In the genomic region with DNA sequence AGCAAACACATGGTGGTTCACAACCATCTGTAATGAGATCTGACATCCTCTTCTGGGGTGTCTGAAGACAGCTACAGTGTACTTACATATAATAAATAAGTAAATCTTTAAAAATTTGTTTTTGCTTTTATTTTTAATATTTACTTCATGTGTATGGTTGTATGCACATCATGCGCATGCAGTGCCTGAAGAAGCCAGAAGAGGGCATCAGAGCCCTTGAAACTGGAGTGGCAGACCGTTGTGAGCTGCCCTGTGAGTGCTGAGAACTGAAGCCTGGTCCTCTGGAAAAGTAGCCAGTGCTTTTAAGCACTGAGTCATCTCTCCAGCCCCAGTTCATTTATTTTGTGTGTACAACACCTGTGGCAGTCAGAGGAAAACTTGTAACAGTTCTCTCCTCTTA, we compare ENCODE assay signal across 24 mouse cellular contexts. TPM values are rescaled to one million over a fixed set of nuclear protein-coding genes. Genes with fewer than 3 reads are reported as not detected.
DNase-seq lines count a peak whose midpoint lies in the region; ATAC-seq and TF ChIP-seq lines count a peak whose summit lies in the region.
"Had no signal": no experiment of that assay in that cellular context is flagged by ENCODE, and none has a peak within 500 bp of the region (broad histone marks: within the 10 kb centered on the region; RNA-seq: fewer than 3 reads in every experiment).

No protein-coding gene starts in this region.

- ATAC-seq in hindbrain, postnatal 0 days = no peak
- ATAC-seq in hindbrain, embryonic 13.5 days (ENCODE audit: low FRiP score) = no peak
- no peak for ATAC-seq in liver, embryonic 14.5 days (ENCODE audit: insufficient read depth)
- ATAC-seq in liver, embryonic 11.5 days (replicated peaks; ENCODE audit: low FRiP score) = no peak
- no peak for ATAC-seq in stomach, postnatal 0 days (ENCODE audit: low FRiP score, low TSS enrichment)
- ATAC-seq: CD4-positive, CD25-positive, alpha-beta regulatory T cell, adult 4 months; forebrain, embryonic 13.5 days; midbrain, embryonic 13.5 days had no signal

- H3K27ac ChIP-seq in hindbrain, postnatal 0 days = no peak overlapping the region
- no peak overlapping the region for H3K27ac ChIP-seq in hindbrain, embryonic 13.5 days
- H3K27ac ChIP-seq in liver, embryonic 14.5 days = no peak overlapping the region
- no peak overlapping the region for H3K27ac ChIP-seq in liver, embryonic 11.5 days (ENCODE audit: low read depth, low read length)
- H3K27ac ChIP-seq in MEL (ENCODE audit: control insufficient read depth, low read depth, low read length) = no peak overlapping the region
- no peak overlapping the region for H3K27ac ChIP-seq in stomach, postnatal 0 days (replicated peaks)
- H3K27ac ChIP-seq: embryonic facial prominence, embryonic 13.5 days; forebrain, embryonic 13.5 days; hindbrain, embryonic 10.5 days; limb, embryonic 13.5 days; midbrain, embryonic 13.5 days had no signal

- no peak for DNase-seq in hindbrain, postnatal 0 days (ENCODE audit: low spot score)
- no peak for DNase-seq in liver, embryonic 14.5 days (ENCODE audit: low read depth in 3 of 3, low spot score in 3 of 3)
- DNase-seq in liver, embryonic 11.5 days (ENCODE audit: low spot score) = no peak
- DNase-seq in MEL (ENCODE audit: low read depth, low spot score) = peak; percentile 40
- no peak for DNase-seq in stomach, postnatal 0 days (ENCODE audit: low spot score)
- DNase-seq in spleen, postnatal 14 days (ENCODE audit: low spot score in 2 of 2) = no peak
- no peak for DNase-seq in cerebellum, adult 11 months
- DNase-seq: cerebellum, adult 11-12 months; cerebellum, postnatal 14 days; embryo, embryonic 11 days; kidney, adult 2 months; layer of hippocampus, postnatal 36 days; lung, adult 18-20 months; thymus, postnatal 36 days had no signal

- H3K9me3 ChIP-seq in hindbrain, postnatal 0 days (ENCODE audit: low read length) = 0 out of 2 replicates have a peak, but pooled peaks cover 2% of the 10 kb centered on the region
- H3K9me3 ChIP-seq in hindbrain, embryonic 13.5 days = no peaks in the 10 kb centered on the region
- no peaks in the 10 kb centered on the region for H3K9me3 ChIP-seq in liver, embryonic 14.5 days (ENCODE audit: control insufficient read depth, low read length)
- no peaks in the 10 kb centered on the region for H3K9me3 ChIP-seq in liver, embryonic 11.5 days (ENCODE audit: control insufficient read depth, low read length)
- no peaks in the 10 kb centered on the region for H3K9me3 ChIP-seq in MEL (replicated peaks; ENCODE audit: insufficient read depth, low read length)
- H3K9me3 ChIP-seq in stomach, postnatal 0 days (ENCODE audit: control insufficient read depth, low read length) = no peaks in the 10 kb centered on the region
- H3K9me3 ChIP-seq: embryonic facial prominence, embryonic 13.5 days; forebrain, embryonic 13.5 days had no signal

- H3K9ac ChIP-seq in hindbrain, postnatal 0 days (replicated peaks; ENCODE audit: low read length) = no peak overlapping the region
- no peak overlapping the region for H3K9ac ChIP-seq in hindbrain, embryonic 13.5 days
- H3K9ac ChIP-seq in liver, embryonic 14.5 days (replicated peaks) = no peak overlapping the region
- no peak overlapping the region for H3K9ac ChIP-seq in liver, embryonic 11.5 days (ENCODE audit: low read depth, low read length)
- no peak overlapping the region for H3K9ac ChIP-seq in MEL (ENCODE audit: control insufficient read depth, low read depth, low read length, poor library complexity, severe bottlenecking)
- no peak overlapping the region for H3K9ac ChIP-seq in stomach, postnatal 0 days (ENCODE audit: low read length)
- H3K9ac ChIP-seq: embryonic facial prominence, embryonic 13.5 days; forebrain, embryonic 13.5 days; heart, embryonic 12.5 days; limb, embryonic 13.5 days; midbrain, embryonic 13.5 days had no signal

- peak; percentile 29 for TF ChIP-seq RAD21 in MEL (IDR thresholded peaks at IDR 0.05; ENCODE audit: low read depth, low read length)

- no peaks in the 10 kb centered on the region for H3K4me1 ChIP-seq in hindbrain, postnatal 0 days (ENCODE audit: insufficient read depth, low read length)
- 0 out of 2 replicates have a peak, but pooled peaks cover 3% of the 10 kb centered on the region for H3K4me1 ChIP-seq in hindbrain, embryonic 13.5 days (replicated peaks)
- H3K4me1 ChIP-seq in liver, embryonic 14.5 days (replicated peaks; ENCODE audit: control insufficient read depth in 2 of 2, insufficient read depth in 2 of 2, low read length in 1 of 2) = no peaks in the 10 kb centered on the region
- no peaks in the 10 kb centered on the region for H3K4me1 ChIP-seq in liver, embryonic 11.5 days (replicated peaks; ENCODE audit: control insufficient read depth, insufficient read depth, low read length)
- no peaks in the 10 kb centered on the region for H3K4me1 ChIP-seq in MEL (ENCODE audit: control insufficient read depth in 1 of 2, insufficient read depth in 2 of 2, low read length in 2 of 2)
- H3K4me1 ChIP-seq in stomach, postnatal 0 days (replicated peaks; ENCODE audit: control insufficient read depth, insufficient read depth) = no peaks in the 10 kb centered on the region; the same call in 1 of the 2 replicates
- H3K4me1 ChIP-seq: embryonic facial prominence, embryonic 13.5 days; limb, embryonic 13.5 days had no signal

- H3K27me3 ChIP-seq in hindbrain, postnatal 0 days (ENCODE audit: insufficient read depth, low read length) = no peaks in the 10 kb centered on the region
- no peaks in the 10 kb centered on the region for H3K27me3 ChIP-seq in hindbrain, embryonic 13.5 days
- no peaks in the 10 kb centered on the region for H3K27me3 ChIP-seq in liver, embryonic 14.5 days (ENCODE audit: control insufficient read depth, insufficient read depth, low read length)
- no peaks in the 10 kb centered on the region for H3K27me3 ChIP-seq in liver, embryonic 11.5 days (replicated peaks; ENCODE audit: control insufficient read depth, insufficient read depth, low read length)
- H3K27me3 ChIP-seq in MEL (ENCODE audit: control insufficient read depth in 1 of 2, insufficient read depth in 2 of 2, low read length in 2 of 2) = no peaks in the 10 kb centered on the region; a peak in 1 of 4 replicates
- no peaks in the 10 kb centered on the region for H3K27me3 ChIP-seq in stomach, postnatal 0 days (ENCODE audit: control insufficient read depth, insufficient read depth, low read length)
- H3K27me3 ChIP-seq: embryonic facial prominence, embryonic 13.5 days; forebrain, embryonic 13.5 days; heart, embryonic 12.5 days; limb, embryonic 13.5 days; midbrain, embryonic 13.5 days had no signal

- no peak for TF ChIP-seq POLR2A in MEL (IDR thresholded peaks at IDR 0.05; ENCODE audit: control insufficient read depth in 1 of 2, insufficient read depth in 1 of 2, low read depth in 1 of 2, low read length in 2 of 2, poor library complexity in 1 of 2)

- WGBS in hindbrain, postnatal 0 days = 96% methylated on average over 2 of the region's 2 CpGs
- WGBS in hindbrain, embryonic 13.5 days = 93% methylated on average over 2 of the region's 2 CpGs
- 78% methylated on average over 2 of the region's 2 CpGs for WGBS in liver, embryonic 14.5 days (ENCODE audit: insufficient replicate concordance)
- WGBS in liver, embryonic 11.5 days = 89% methylated on average over 2 of the region's 2 CpGs
- WGBS in stomach, postnatal 0 days = 92% methylated on average over 2 of the region's 2 CpGs

- H3K4me2 ChIP-seq in hindbrain, postnatal 0 days (ENCODE audit: low read depth, low read length) = no peak overlapping the region
- no peak overlapping the region for H3K4me2 ChIP-seq in hindbrain, embryonic 13.5 days
- no peak overlapping the region for H3K4me2 ChIP-seq in liver, embryonic 14.5 days (ENCODE audit: low read depth)
- no peak overlapping the region for H3K4me2 ChIP-seq in liver, embryonic 11.5 days
- no peak overlapping the region for H3K4me2 ChIP-seq in stomach, postnatal 0 days (replicated peaks; ENCODE audit: low read depth)
- H3K4me2 ChIP-seq: embryonic facial prominence, embryonic 13.5 days; forebrain, embryonic 13.5 days; heart, embryonic 12.5 days; limb, embryonic 13.5 days; midbrain, embryonic 13.5 days had no signal

- no peak overlapping the region for H3K4me3 ChIP-seq in hindbrain, postnatal 0 days (ENCODE audit: low read length)
- no peak overlapping the region for H3K4me3 ChIP-seq in hindbrain, embryonic 13.5 days
- H3K4me3 ChIP-seq in liver, embryonic 14.5 days (ENCODE audit: insufficient read depth in 1 of 2, low read depth in 2 of 2, low read length in 2 of 2) = no peak overlapping the region
- no peak overlapping the region for H3K4me3 ChIP-seq in liver, embryonic 11.5 days (ENCODE audit: low read depth, low read length)
- H3K4me3 ChIP-seq in MEL (ENCODE audit: control insufficient read depth in 1 of 2, insufficient read depth in 1 of 2, low read depth in 2 of 2, low read length in 2 of 2) = no peak overlapping the region
- H3K4me3 ChIP-seq in stomach, postnatal 0 days (ENCODE audit: low read depth, low read length) = no peak overlapping the region
- H3K4me3 ChIP-seq: embryonic facial prominence, embryonic 13.5 days; erythroblast, embryonic 14.5 days; forebrain, embryonic 13.5 days; heart, embryonic 12.5 days; hindbrain, embryonic 10.5 days; limb, embryonic 13.5 days; midbrain, embryonic 13.5 days had no signal

- peak; percentile 15; the same call in 1 of the 2 replicates for TF ChIP-seq CTCF in hindbrain, postnatal 0 days (IDR thresholded peaks at IDR 0.05; ENCODE audit: low read depth)
- TF ChIP-seq CTCF in liver, embryonic 14.5 days (IDR thresholded peaks at IDR 0.05; ENCODE audit: low read depth) = peak; percentile 47
- TF ChIP-seq CTCF in MEL (IDR thresholded peaks at IDR 0.05 in 2 of 3, conservative IDR thresholded peaks at IDR 0.05 in 1 of 3; ENCODE audit: control insufficient read depth in 1 of 3, insufficient read depth in 1 of 3, low read depth in 2 of 3, low read length in 3 of 3, poor library complexity in 1 of 3, severe bottlenecking in 1 of 3) = peak; percentile 35 to 41 (median 39)
- TF ChIP-seq CTCF in stomach, postnatal 0 days (IDR thresholded peaks at IDR 0.05; ENCODE audit: low read depth) = peak; percentile 28

- H3K79me2 ChIP-seq in MEL (ENCODE audit: control insufficient read depth, insufficient read depth, low read length, poor library complexity) = no peaks in the 10 kb centered on the region

- no peak for TF ChIP-seq EP300 in liver, embryonic 14.5 days (IDR thresholded peaks at IDR 0.05; ENCODE audit: low read depth)
- TF ChIP-seq EP300 in MEL (IDR thresholded peaks at IDR 0.05; ENCODE audit: low read depth in 1 of 2, low read length in 2 of 2) = no peak
- TF ChIP-seq EP300 in stomach, postnatal 0 days (optimal IDR thresholded peaks at IDR 0.05) = no peak

- no peaks in the 10 kb centered on the region for H3K36me3 ChIP-seq in hindbrain, postnatal 0 days (ENCODE audit: insufficient read depth, low read length)
- no peaks in the 10 kb centered on the region for H3K36me3 ChIP-seq in hindbrain, embryonic 13.5 days
- no peaks in the 10 kb centered on the region for H3K36me3 ChIP-seq in liver, embryonic 14.5 days (replicated peaks; ENCODE audit: control insufficient read depth, insufficient read depth, low read depth)
- no peaks in the 10 kb centered on the region for H3K36me3 ChIP-seq in liver, embryonic 11.5 days (ENCODE audit: control insufficient read depth, insufficient read depth, low read length)
- no peaks in the 10 kb centered on the region for H3K36me3 ChIP-seq in MEL (ENCODE audit: control insufficient read depth in 1 of 2, insufficient read depth in 2 of 2, low read length in 2 of 2)
- H3K36me3 ChIP-seq in stomach, postnatal 0 days (ENCODE audit: control insufficient read depth, insufficient read depth, low read length) = no peaks in the 10 kb centered on the region
- H3K36me3 ChIP-seq: embryonic facial prominence, embryonic 13.5 days; G1E; heart, embryonic 12.5 days; hindbrain, embryonic 10.5 days; limb, embryonic 13.5 days; midbrain, embryonic 13.5 days had no signal

RNA-seq across cellular contexts. Expression of gene 4931406P16Rik, which starts 10.7 kb away (rescaled TPM):
- total RNA-seq in hindbrain, postnatal 0 days (2014; rRNA removed) = 61.0 and 65.5 TPM in 2 replicates
- 23.2 and 31.5 TPM in 2 replicates for polyA plus RNA-seq in hindbrain, postnatal 0 days (2015; fragmentation: Nextera tagmentation; extraction: Ambion mirVana)
- polyA plus RNA-seq in hindbrain, embryonic 13.5 days (2015; fragmentation: Nextera tagmentation; extraction: Ambion mirVana) = 32.1 and 34.4 TPM in 2 replicates
- polyA plus RNA-seq in liver, embryonic 14.5 days (2012; rRNA removed) = 9.4 and 10.1 TPM in 2 replicates
- 11.9 and 13.9 TPM in 2 replicates for polyA plus RNA-seq in liver, embryonic 14.5 days (2014; fragmentation: Nextera tagmentation; extraction: Ambion mirVana)
- 28.7 and 32.6 TPM in 2 replicates for polyA plus RNA-seq in liver, embryonic 11.5 days (2014; fragmentation: Nextera tagmentation; extraction: Ambion mirVana)
- total RNA-seq in MEL (2012; rRNA removed) = 7.8 and 9.5 TPM in 2 replicates
- 10 to 100 TPM in 1 of 2 experiments, not detected in 1; 18.0 TPM for polyA plus RNA-seq in MEL (2012; ENCODE audit: insufficient read depth in 1 of 2, insufficient read length in 2 of 2, low read depth in 1 of 2, low replicate concordance in 2 of 2, missing spikeins in 1 of 2)
- polyA plus RNA-seq in stomach, postnatal 0 days (2015; fragmentation: Nextera tagmentation; extraction: Ambion mirVana) = 15.2 and 16.1 TPM in 2 replicates
